Mouse (Mus musculus) cerebellum, adult 2 months (tissue): ENCODE data around the gene Slc22a15. TPM values are rescaled to one million over a fixed set of nuclear protein-coding genes. Genes with fewer than 3 reads are reported as not detected.

Source experiments
- DNase-seq, 2 experiments: peaks; one replicate each; pipeline ENCODE4 v3.0.0; 2021
- H3K27ac ChIP-seq: fragments of 200-500 bp; 2 replicates; pipeline ENCODE4 v1.5.1; 2012; ENCODE audit warnings: low read length, control low read depth, inconsistent platforms; ENCODE audit not compliant: insufficient read depth
- H3K27me3 ChIP-seq: fragments of 200-500 bp; 2 replicates; pipeline ENCODE4 v1.6.1; 2012; ENCODE audit warnings: inconsistent platforms, mild to moderate bottlenecking, low read length, moderate library complexity; ENCODE audit not compliant: control insufficient read depth, insufficient read depth
- H3K4me1 ChIP-seq: fragments of 200-500 bp; 2 replicates; pipeline ENCODE4 v1.6.1; 2011; ENCODE audit warnings: low read length; ENCODE audit not compliant: control insufficient read depth, insufficient read depth
- H3K4me3 ChIP-seq: fragments of 200-500 bp; replicated peaks from 2 replicates; pipeline ENCODE3; 2011; ENCODE audit warnings: mild to moderate bottlenecking, low read depth, low read length, control low read depth; ENCODE audit not compliant: insufficient read depth
- CTCF ChIP-seq: fragments of 200-500 bp; IDR thresholded peaks from 2 replicates; pipeline ENCODE4 v1.5.1; 2011; ENCODE audit warnings: low read depth, mild to moderate bottlenecking, control low read depth, low read length, moderate library complexity, borderline replicate concordance; ENCODE audit not compliant: insufficient read depth
- POLR2A ChIP-seq: fragments of 200-500 bp; IDR thresholded peaks from 2 replicates; pipeline ENCODE4 v1.6.1; 2011; ENCODE audit warnings: low read length, control low read depth, borderline replicate concordance; ENCODE audit not compliant: insufficient read depth
- WGBS: fragments of 180-500 bp; shearing (Covaris S2); methylation state at CpG from one replicate; pipeline ENCODE4 v1.1.7; 2018; 5-methylcytosine and 5-hydroxymethylcytosine counted together
- polyA plus RNA-seq: library from polyadenylated mRNA; depleted of rRNA; stranded (reverse); fragments of >200 nt; gene quantifications from 2 replicates; pipeline ENCODE4 v1.2.3, GENCODE M21; 2012; rRNA removed

Gene Slc22a15
- polyA plus RNA-seq, result 14.7 and 14.8 TPM in 2 replicates

GRCm38 (mm10) chr3:101923843-101924740 lies at the start of gene Slc22a15:
Slc22a15 (minus strand) TSS chr3:101924453.
- H3K4me1 ChIP-seq, result peaks cover 11% of the 10 kb centered on the region
- 1% methylated on average over 90 of the region's 92 CpGs for WGBS
- H3K27ac ChIP-seq, result peak within 1 kb of the TSS; percentile 99
- H3K4me3 ChIP-seq, result peak within 1 kb of the TSS; percentile 84
- H3K27me3 ChIP-seq, result no peaks in the 10 kb centered on the region
- TF ChIP-seq CTCF (no peak), POLR2A (peak; percentile 39; the same call in 1 of the 2 replicates)
- DNase-seq, result peak; percentile 81 to 85

GRCm38 (mm10) chr3:101966825-101967558 lies 42.7 kb upstream of the Slc22a15 start:
- no peak for DNase-seq
- H3K27me3 ChIP-seq, result no peaks in the 10 kb centered on the region
- H3K4me1 ChIP-seq, result no peaks in the 10 kb centered on the region
- 37% methylated on average over 3 of the region's 3 CpGs for WGBS
- H3K4me3 ChIP-seq, result no peak overlapping the region
- no peak overlapping the region for H3K27ac ChIP-seq
- TF ChIP-seq POLR2A, result no peak
- TF ChIP-seq CTCF, result no peak

- DNase-seq, result no peak
- TF ChIP-seq POLR2A, result no peak
- no peak for TF ChIP-seq CTCF
- no peak overlapping the region for H3K27ac ChIP-seq
- H3K4me1 ChIP-seq, result no peaks in the 10 kb centered on the region
- WGBS, result 78% methylated on average over 7 of the region's 7 CpGs
- no peaks in the 10 kb centered on the region for H3K27me3 ChIP-seq
- H3K4me3 ChIP-seq, result no peak overlapping the region
Observed at GRCm38 (mm10) chr3:101964352-101964751, 40.1 kb upstream of the Slc22a15 start.

GRCm38 (mm10) chr3:101963501-101963900 lies 39.2 kb upstream of the Slc22a15 start:
- DNase-seq, result no peak
- WGBS, result 93% methylated on average over 9 of the region's 9 CpGs
- H3K4me3 ChIP-seq, result no peak overlapping the region
- no peaks in the 10 kb centered on the region for H3K4me1 ChIP-seq
- no peak for TF ChIP-seq POLR2A
- TF ChIP-seq CTCF, result no peak
- no peaks in the 10 kb centered on the region for H3K27me3 ChIP-seq
- H3K27ac ChIP-seq, result no peak overlapping the region

GRCm38 (mm10) chr3:101961146-101961835 lies 37.0 kb upstream of the Slc22a15 start:
- no peaks in the 10 kb centered on the region for H3K4me1 ChIP-seq
- DNase-seq, result no peak
- TF ChIP-seq CTCF (no peak), POLR2A (no peak)
- 70% methylated on average over 15 of the region's 15 CpGs for WGBS
- no peak overlapping the region for H3K27ac ChIP-seq
- no peaks in the 10 kb centered on the region for H3K27me3 ChIP-seq
- H3K4me3 ChIP-seq, result no peak overlapping the region

- Histone ChIP-seq H3K27me3 (no peaks in the 10 kb centered on the region), H3K4me1 (peaks cover 5% of the 10 kb centered on the region), H3K27ac (no peak overlapping the region), H3K4me3 (no peak overlapping the region)
- TF ChIP-seq POLR2A (no peak), CTCF (no peak)
- no peak for DNase-seq
- WGBS, result 86% methylated on average over 3 of the region's 3 CpGs
Observed at GRCm38 (mm10) chr3:101958047-101958446, 33.8 kb upstream of the Slc22a15 start.

- Histone ChIP-seq H3K27me3 (no peaks in the 10 kb centered on the region), H3K27ac (no peak overlapping the region), H3K4me1 (peaks cover 5% of the 10 kb centered on the region), H3K4me3 (no peak overlapping the region)
- DNase-seq, result peak; percentile 15 to 21
- TF ChIP-seq CTCF, result no peak
- no peak for TF ChIP-seq POLR2A
- 13% methylated on average over 7 of the region's 7 CpGs for WGBS
Observed at GRCm38 (mm10) chr3:101953506-101953905, 29.3 kb upstream of the Slc22a15 start.
